Mouse (Mus musculus) cortical plate, adult 2 months (tissue): ENCODE results near the gene Nsun7. TPM values are rescaled to one million over a fixed set of nuclear protein-coding genes. Genes with fewer than 3 reads are reported as not detected.

ENCODE experiments used
- H3K27ac ChIP-seq: fragments of 200-500 bp; 2 replicates; pipeline ENCODE4 v1.5.1; 2012; ENCODE audit warnings: low read length, control low read depth, inconsistent platforms; ENCODE audit not compliant: insufficient read depth
- H3K4me1 ChIP-seq: fragments of 200-500 bp; 2 replicates; pipeline ENCODE4 v1.6.1; 2011; ENCODE audit warnings: low read length; ENCODE audit not compliant: control insufficient read depth, insufficient read depth
- H3K4me3 ChIP-seq: fragments of 200-500 bp; 2 replicates; pipeline ENCODE4 v1.5.1; 2011; ENCODE audit warnings: mild to moderate bottlenecking, low read length, control low read depth; ENCODE audit not compliant: insufficient read depth
- CTCF ChIP-seq: fragments of 200-500 bp; IDR thresholded peaks from 2 replicates; pipeline ENCODE4 v1.5.1; 2011; ENCODE audit warnings: mild to moderate bottlenecking, control low read depth, low read length; ENCODE audit not compliant: insufficient read depth; ENCODE audit errors: extremely low read depth
- POLR2A ChIP-seq: fragments of 200-500 bp; IDR thresholded peaks from 2 replicates; pipeline ENCODE4 v1.6.1; 2011; ENCODE audit warnings: mild to moderate bottlenecking, low read length, control low read depth; ENCODE audit not compliant: insufficient read depth; ENCODE audit errors: extremely low read depth
- polyA plus RNA-seq: library from polyadenylated mRNA; depleted of rRNA; stranded (reverse); fragments of >200 nt; gene quantifications from 2 replicates; pipeline ENCODE4 v1.2.3, GENCODE M21; 2012

Gene Nsun7
- polyA plus RNA-seq, 1 experiment, result 5.8 TPM

- Histone ChIP-seq H3K4me3 (no peak overlapping the region), H3K27ac (no peak overlapping the region), H3K4me1 (no peaks in the 10 kb centered on the region)
- TF ChIP-seq CTCF (no peak), POLR2A (no peak)
These were observed 9.9 kb downstream of the Nsun7 start for GRCm38 (mm10) chr5:66269616-66270015.

GRCm38 (mm10) chr5:66271141-66271540 is 11.4 kb downstream of the Nsun7 start:
- Histone ChIP-seq H3K4me3 (no peak overlapping the region), H3K27ac (no peak overlapping the region), H3K4me1 (no peaks in the 10 kb centered on the region)
- TF ChIP-seq CTCF (no peak), POLR2A (no peak)

DNA sequence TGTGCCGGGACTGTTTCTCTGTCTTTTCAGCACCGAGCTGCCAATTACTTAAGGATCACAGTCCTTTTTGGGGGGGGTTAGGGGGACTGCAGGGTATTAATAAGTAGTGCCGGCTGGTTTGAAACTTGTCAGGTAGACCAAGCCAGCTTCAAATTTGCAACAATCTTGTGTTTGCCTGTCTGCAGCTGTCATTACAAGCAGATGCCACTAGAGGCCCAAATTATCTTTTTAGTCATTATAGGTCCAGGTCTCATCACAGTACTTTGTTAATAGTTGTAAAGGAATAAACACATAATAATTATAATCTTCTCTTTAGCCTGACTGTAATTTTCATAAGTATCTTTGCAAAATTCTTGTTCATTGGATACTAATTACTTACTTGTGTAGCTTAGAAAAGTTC is 14.7 kb downstream of the Nsun7 start:
- TF ChIP-seq POLR2A (no peak), CTCF (0 out of 2 replicates have a peak, but pooled peaks have one; percentile 13)
- Histone ChIP-seq H3K4me1 (no peaks in the 10 kb centered on the region), H3K27ac (no peak overlapping the region), H3K4me3 (no peak overlapping the region)

- H3K4me1 ChIP-seq, result no peaks in the 10 kb centered on the region
- TF ChIP-seq CTCF (no peak), POLR2A (no peak)
- no peak overlapping the region for H3K27ac ChIP-seq
These were observed 20.0 kb downstream of the Nsun7 start for GRCm38 (mm10) chr5:66279650-66280049.

GRCm38 (mm10) chr5:66280742-66281141 is 21.0 kb downstream of the Nsun7 start:
- no peak overlapping the region for H3K4me3 ChIP-seq
- no peaks in the 10 kb centered on the region for H3K4me1 ChIP-seq
- H3K27ac ChIP-seq, result no peak overlapping the region
- no peak for TF ChIP-seq POLR2A
- TF ChIP-seq CTCF, result peak; percentile 15; the same call in 1 of the 2 replicates

More at GRCm38 (mm10) chr5:66279650-66280049, 20.0 kb downstream of the Nsun7 start:
- no peak overlapping the region for H3K4me3 ChIP-seq

DNA sequence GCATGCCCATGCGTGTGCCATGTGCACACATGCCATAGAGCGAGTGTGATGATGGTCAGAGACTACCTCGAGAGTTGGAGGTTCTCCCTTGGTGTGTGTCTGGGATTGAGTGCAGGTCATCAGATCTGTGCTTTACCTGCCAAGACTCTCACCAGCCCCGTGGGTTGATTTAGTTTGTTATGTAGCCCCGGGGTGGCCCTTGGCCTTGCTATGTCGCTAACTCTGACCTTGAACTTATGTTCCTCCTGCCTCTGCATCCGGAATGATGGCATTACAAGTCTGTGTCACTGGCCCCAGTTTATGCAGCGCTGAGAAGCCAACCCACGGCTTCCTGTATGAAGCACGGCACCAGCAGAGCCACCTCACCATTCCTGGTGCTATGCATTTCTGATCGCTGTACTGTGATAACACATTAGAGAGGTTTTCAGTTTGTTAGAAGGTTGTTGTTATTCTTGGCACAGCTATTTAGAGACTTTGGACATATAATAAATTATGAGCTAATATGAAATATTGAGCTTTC is 34.5 kb downstream of the Nsun7 start:
- TF ChIP-seq POLR2A, result no peak
- TF ChIP-seq CTCF, result no peak
- H3K4me1 ChIP-seq, result no peaks in the 10 kb centered on the region
- H3K4me3 ChIP-seq, result no peak overlapping the region
- no peak overlapping the region for H3K27ac ChIP-seq

DNA sequence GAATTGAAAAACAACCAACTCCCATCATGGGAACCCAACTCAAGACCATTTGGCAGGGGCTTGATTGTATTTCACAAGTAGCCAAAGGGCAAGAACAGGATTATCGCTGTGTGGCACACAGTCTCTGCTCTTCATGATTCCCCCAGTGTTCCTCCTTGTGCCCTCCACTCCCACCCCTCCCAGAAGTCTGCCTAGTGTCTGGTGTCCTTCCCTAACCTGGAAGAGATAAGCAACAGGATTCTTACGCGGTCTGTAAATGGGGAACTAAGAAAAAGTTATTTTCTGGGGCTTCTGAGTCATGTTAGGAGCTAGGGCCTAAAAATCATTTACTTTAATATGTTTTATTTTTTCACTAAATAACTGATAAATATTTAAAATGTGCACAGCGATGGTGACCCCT is 35.3 kb downstream of the Nsun7 start:
- Histone ChIP-seq H3K4me1 (no peaks in the 10 kb centered on the region), H3K4me3 (no peak overlapping the region), H3K27ac (no peak overlapping the region)
- TF ChIP-seq CTCF (no peak), POLR2A (no peak)

DNA sequence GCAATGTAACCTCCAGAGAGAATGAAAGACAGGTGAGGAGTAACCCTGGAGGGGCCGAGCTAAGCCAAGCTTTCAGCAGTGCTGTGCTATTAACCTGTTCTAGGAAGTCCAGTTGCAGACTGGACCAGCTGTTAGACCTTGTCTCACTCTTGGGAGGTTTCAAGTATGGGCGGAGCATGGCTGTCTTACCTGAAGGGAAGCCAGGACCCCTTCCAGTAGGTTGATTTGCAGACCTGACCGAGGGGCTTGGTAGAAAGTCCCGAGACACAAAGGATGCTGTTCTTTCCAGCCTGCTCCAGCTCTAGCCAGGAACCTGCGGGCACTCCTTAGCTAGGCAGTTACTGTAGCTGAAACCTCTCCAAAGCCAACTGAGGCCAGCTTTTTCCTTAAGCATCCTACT is 36.4 kb downstream of the Nsun7 start:
- H3K4me3 ChIP-seq, result no peak overlapping the region
- TF ChIP-seq CTCF (no peak), POLR2A (no peak)
- H3K4me1 ChIP-seq, result no peaks in the 10 kb centered on the region
- H3K27ac ChIP-seq, result no peak overlapping the region

DNA sequence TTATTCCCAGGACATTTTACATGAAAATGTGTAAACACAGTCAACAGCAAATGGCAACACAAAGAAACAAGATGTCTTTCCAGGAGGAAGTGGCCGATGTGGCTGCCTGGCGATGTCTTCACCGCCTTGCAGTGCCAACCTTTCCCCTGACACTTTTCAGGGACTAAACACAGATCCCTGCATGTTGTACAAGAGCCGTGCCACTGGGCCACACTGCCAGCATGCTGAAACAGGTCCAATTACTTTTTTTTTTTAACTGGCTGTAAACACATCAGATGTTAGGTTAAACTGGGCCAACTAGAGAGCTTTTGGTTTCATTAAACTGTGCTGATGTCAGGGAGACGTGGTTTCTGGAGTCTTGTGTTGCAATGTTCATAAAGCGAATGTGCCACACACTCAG is 39.2 kb downstream of the Nsun7 start:
- no peak overlapping the region for H3K27ac ChIP-seq
- peaks cover 4% of the 10 kb centered on the region for H3K4me1 ChIP-seq
- TF ChIP-seq CTCF (no peak), POLR2A (no peak)
- no peak overlapping the region for H3K4me3 ChIP-seq

DNA sequence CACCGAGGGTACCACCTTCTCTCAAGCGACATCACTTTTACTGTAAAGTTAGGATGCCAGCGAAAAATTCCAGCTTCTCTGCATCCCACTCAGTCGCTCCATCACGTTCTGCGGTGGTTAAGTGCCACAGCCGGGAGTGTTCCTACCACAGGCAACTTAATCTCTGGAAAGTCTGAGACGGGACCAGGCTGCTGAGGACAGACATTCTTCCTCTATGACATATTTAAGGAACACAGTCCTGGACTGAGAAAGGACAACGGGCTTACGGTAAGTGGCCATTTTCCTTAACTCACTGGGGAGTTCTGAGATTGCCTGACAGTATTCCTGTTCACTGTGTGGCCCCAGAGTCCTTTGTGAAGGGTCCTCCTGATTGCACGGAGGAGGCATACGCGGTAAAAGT is 40.9 kb downstream of the Nsun7 start:
- Histone ChIP-seq H3K4me1 (peaks cover 4% of the 10 kb centered on the region), H3K27ac (no peak overlapping the region), H3K4me3 (no peak overlapping the region)
- TF ChIP-seq CTCF (no peak), POLR2A (no peak)
